Comparison of ENCODE assay signal across 8 mouse cellular contexts in genomic region chr5:125409348-125410090, GRCm38 (mm10). TPM values are rescaled to one million over a fixed set of nuclear protein-coding genes. Genes with fewer than 3 reads are reported as not detected.
DNase-seq lines count a peak whose midpoint lies in the region; ATAC-seq and TF ChIP-seq lines count a peak whose summit lies in the region.

No protein-coding gene starts in this region.

- H3K9me3 ChIP-seq in forebrain, embryonic 11.5 days (ENCODE audit: control insufficient read depth, low read length), result no peaks in the 10 kb centered on the region
- H3K9me3 ChIP-seq in intestine, postnatal 0 days (ENCODE audit: control insufficient read depth), result no peaks in the 10 kb centered on the region

- no peak for DNase-seq in lung, adult 2 months
- no peak for DNase-seq in lung, adult 18-20 months
- peak; percentile 95 for DNase-seq in R1 (ENCODE audit: low read depth, low spot score)
- DNase-seq in forebrain, embryonic 11.5 days (ENCODE audit: low spot score), result peak; percentile 81
- DNase-seq in lung, postnatal 4 days, result peak; percentile 27 to 35
- peak; percentile 80 for DNase-seq in yolk sac, embryonic 10.5 days (ENCODE audit: low spot score)
- DNase-seq in right cerebral cortex, postnatal 36 days (ENCODE audit: low spot score in 2 of 2), result no peak

- H3K9ac ChIP-seq in forebrain, embryonic 11.5 days (ENCODE audit: low read length), result no peak overlapping the region
- no peak overlapping the region for H3K9ac ChIP-seq in intestine, postnatal 0 days (ENCODE audit: low read depth, low read length)

- 30% methylated on average over 20 of the region's 20 CpGs for WGBS in lung, adult 2 months
- WGBS in forebrain, embryonic 11.5 days, result 8% methylated on average over 20 of the region's 20 CpGs
- WGBS in intestine, postnatal 0 days, result 9% methylated on average over 20 of the region's 20 CpGs

- peak overlapping the region; percentile 26 for H3K4me3 ChIP-seq in lung, adult 2 months (replicated peaks; ENCODE audit: extremely low read depth, low read depth, low read length)
- peak overlapping the region; percentile 34 for H3K4me3 ChIP-seq in forebrain, embryonic 11.5 days (ENCODE audit: low read depth, low read length)
- peak overlapping the region; percentile 26 for H3K4me3 ChIP-seq in intestine, postnatal 0 days (ENCODE audit: low read depth, low read length)

- no peaks in the 10 kb centered on the region for H3K4me1 ChIP-seq in lung, adult 2 months (ENCODE audit: control insufficient read depth, insufficient read depth, low read length)
- no peaks in the 10 kb centered on the region; the same call in 1 of the 2 replicates for H3K4me1 ChIP-seq in forebrain, embryonic 11.5 days (replicated peaks; ENCODE audit: control insufficient read depth, insufficient read depth, low read length)
- no peaks in the 10 kb centered on the region for H3K4me1 ChIP-seq in intestine, postnatal 0 days (replicated peaks; ENCODE audit: control insufficient read depth, insufficient read depth, low read length)

- no peaks in the 10 kb centered on the region for H3K27me3 ChIP-seq in forebrain, embryonic 11.5 days (ENCODE audit: control insufficient read depth, insufficient read depth, low read length)
- no peaks in the 10 kb centered on the region for H3K27me3 ChIP-seq in intestine, postnatal 0 days (replicated peaks; ENCODE audit: control insufficient read depth, insufficient read depth, low read length)

- ATAC-seq in forebrain, embryonic 11.5 days (replicated peaks; ENCODE audit: low FRiP score), result peak; percentile 40; the same call in 1 of the 2 replicates
- ATAC-seq in intestine, postnatal 0 days, result 0 out of 2 replicates have a peak, but pooled peaks have one; percentile 24

- TF ChIP-seq POLR2A in lung, adult 2 months (IDR thresholded peaks at IDR 0.05; ENCODE audit: borderline replicate concordance, extremely low read depth, low read depth, low read length), result no peak

- peak overlapping the region; percentile 36 for H3K4me2 ChIP-seq in forebrain, embryonic 11.5 days (ENCODE audit: low read depth, low read length, severe bottlenecking)
- H3K4me2 ChIP-seq in intestine, postnatal 0 days (replicated peaks; ENCODE audit: low read depth), result peak overlapping the region; percentile 55

- TF ChIP-seq CTCF in lung, adult 2 months (IDR thresholded peaks at IDR 0.05; ENCODE audit: insufficient read depth, low read length), result no peak
- TF ChIP-seq CTCF in intestine, postnatal 0 days (IDR thresholded peaks at IDR 0.05; ENCODE audit: low read depth), result no peak

- H3K27ac ChIP-seq in forebrain, embryonic 11.5 days (ENCODE audit: low read depth, low read length), result no peak overlapping the region
- H3K27ac ChIP-seq in intestine, postnatal 0 days (ENCODE audit: low read depth, low read length), result no peak overlapping the region

- H3K36me3 ChIP-seq in forebrain, embryonic 11.5 days (ENCODE audit: control insufficient read depth, insufficient read depth, low read length), result peaks cover under 1% of the 10 kb centered on the region; the same call in 1 of the 2 replicates
- H3K36me3 ChIP-seq in intestine, postnatal 0 days (ENCODE audit: control insufficient read depth, insufficient read depth), result peaks cover 12% of the 10 kb centered on the region; the same call in 1 of the 2 replicates

RNA-seq across cellular contexts. Expression of gene Ubc, which starts 19.5 kb away (rescaled TPM):
- 705 and 874 TPM in 2 replicates for polyA plus RNA-seq in lung, adult 2 months (2012; rRNA removed)
- polyA plus RNA-seq in forebrain, embryonic 11.5 days (2014; fragmentation: Nextera tagmentation; extraction: Ambion mirVana), result 1,042 and 1,121 TPM in 2 replicates
- 345 and 371 TPM in 2 replicates for polyA plus RNA-seq in intestine, postnatal 0 days (2015; fragmentation: Nextera tagmentation; extraction: Ambion mirVana)

RNA-seq across cellular contexts. Expression of gene Gm10382, which starts 20.4 kb away (rescaled TPM):
- polyA plus RNA-seq in lung, adult 2 months (2012; rRNA removed), result 0.20 and 0.25 TPM in 2 replicates
- 0.23 and 0.65 TPM in 2 replicates for polyA plus RNA-seq in forebrain, embryonic 11.5 days (2014; fragmentation: Nextera tagmentation; extraction: Ambion mirVana)
- 0.16 and 0.24 TPM in 2 replicates for polyA plus RNA-seq in intestine, postnatal 0 days (2015; fragmentation: Nextera tagmentation; extraction: Ambion mirVana)

RNA-seq across cellular contexts. Expression of gene Dhx37, which starts 24.4 kb away (rescaled TPM):
- 11.1 and 13.4 TPM in 2 replicates for polyA plus RNA-seq in lung, adult 2 months (2012; rRNA removed)
- polyA plus RNA-seq in forebrain, embryonic 11.5 days (2014; fragmentation: Nextera tagmentation; extraction: Ambion mirVana), result 15.7 and 16.4 TPM in 2 replicates
- polyA plus RNA-seq in intestine, postnatal 0 days (2015; fragmentation: Nextera tagmentation; extraction: Ambion mirVana), result 2.5 and 3.2 TPM in 2 replicates

RNA-seq across cellular contexts. Expression of gene Bri3bp, which starts 31.8 kb away (rescaled TPM):
- polyA plus RNA-seq in lung, adult 2 months (2012; rRNA removed), result 5.0 and 8.2 TPM in 2 replicates
- 44.1 TPM in 2 replicates for polyA plus RNA-seq in forebrain, embryonic 11.5 days (2014; fragmentation: Nextera tagmentation; extraction: Ambion mirVana)
- polyA plus RNA-seq in intestine, postnatal 0 days (2015; fragmentation: Nextera tagmentation; extraction: Ambion mirVana), result 35.7 and 42.8 TPM in 2 replicates

Comparison
In these comparisons a context has a peak if more than half of its experiments do, and no peak if none do; other contexts are left out.
1. DNase-seq: peak in R1 (single experiment), forebrain, embryonic 11.5 days (single experiment), lung, postnatal 4 days (2 of 2) and yolk sac, embryonic 10.5 days (single experiment); none in lung, adult 2 months (single experiment), lung, adult 18-20 months (0 of 2) and right cerebral cortex, postnatal 36 days (0 of 2).
2. Peak in every context shown above with its lines, with median percentiles within 50 percentile points of each other: H3K4me3 ChIP-seq.